Mouse (Mus musculus): ENCODE results near the gene Ssr3. TPM values are rescaled to one million over a fixed set of nuclear protein-coding genes. Genes with fewer than 3 reads are reported as not detected.
A peak's percentile ranks its signal among the peaks of the same experiment; 100 is the strongest.

Ssr3 gene
- 129 and 131 TPM in 2 replicates for total RNA-seq (2012; rRNA removed)
- polyA plus RNA-seq (2012; ENCODE audit: insufficient read depth in 1 of 2, insufficient read length in 2 of 2, low read depth in 1 of 2, low replicate concordance in 2 of 2, missing spikeins in 1 of 2): 100 to 1,000 TPM; 105 to 125 TPM

DNA sequence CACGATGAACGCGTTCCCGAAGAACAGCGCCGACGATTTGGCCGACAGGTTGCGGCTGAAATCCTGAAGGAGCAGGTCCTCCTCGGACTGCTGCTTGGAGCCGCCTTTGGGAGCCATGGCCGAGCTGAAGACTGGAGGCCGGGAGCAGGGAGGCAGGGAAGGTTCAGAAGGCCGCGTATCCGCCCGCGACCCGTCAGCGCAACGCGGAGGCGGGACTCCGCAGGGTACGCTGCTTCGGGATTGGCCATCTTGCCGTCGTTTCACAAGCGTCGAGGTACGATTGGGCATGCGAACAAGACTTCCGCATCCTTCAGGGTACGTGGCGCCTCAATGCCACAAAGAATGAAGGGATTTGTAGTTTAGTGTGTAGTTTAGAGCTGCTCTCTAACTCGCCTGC, at the start of gene Ssr3:
TSS of gene Ssr3 (minus strand) at position 203 of the 397 bp plus-strand sequence.
- no peaks in the 10 kb centered on the region for H3K27me3 ChIP-seq (ENCODE audit: control insufficient read depth in 1 of 2, insufficient read depth in 2 of 2, low read length in 2 of 2)
- peak within 1 kb of the TSS; percentile 37 for H3K27ac ChIP-seq (ENCODE audit: control insufficient read depth, low read depth, low read length)
- TF ChIP-seq MYC (IDR thresholded peaks at IDR 0.05; ENCODE audit: low read depth, low read length) (0 out of 2 replicates have a peak, but pooled peaks have one; percentile 44), ETS1 (IDR thresholded peaks at IDR 0.05; ENCODE audit: low read depth, low read length) (no peak), GATA1 (IDR thresholded peaks at IDR 0.05; ENCODE audit: low read depth, low read length) (no peak), UBTF (IDR thresholded peaks at IDR 0.05; ENCODE audit: borderline replicate concordance, insufficient read depth, low read depth, low read length) (no peak), POLR2A (IDR thresholded peaks at IDR 0.05; ENCODE audit: control insufficient read depth in 1 of 2, insufficient read depth in 1 of 2, low read depth in 1 of 2, low read length in 2 of 2, poor library complexity in 1 of 2) (peak; percentile 68 to 84), SMC3 (IDR thresholded peaks at IDR 0.05; ENCODE audit: low read depth, low read length) (no peak), RCOR1 (IDR thresholded peaks at IDR 0.05; ENCODE audit: low read depth, low read length) (no peak), HCFC1 (IDR thresholded peaks at IDR 0.05; ENCODE audit: low read depth, low read length) (peak; percentile 98), TBP (IDR thresholded peaks at IDR 0.05; ENCODE audit: low read depth, low read length) (peak; percentile 80), BHLHE40 (IDR thresholded peaks at IDR 0.05; ENCODE audit: borderline replicate concordance, low read depth, low read length) (no peak), TAL1 (IDR thresholded peaks at IDR 0.05; ENCODE audit: low read length) (no peak), CHD2 (IDR thresholded peaks at IDR 0.05; ENCODE audit: low read length) (peak; percentile 74), NRF1 (IDR thresholded peaks at IDR 0.05; ENCODE audit: insufficient read depth, low read depth, low read length, poor library complexity, severe bottlenecking) (peak; percentile 40; the same call in 1 of the 2 replicates), POLR2AphosphoS2 (IDR thresholded peaks at IDR 0.05; ENCODE audit: low read length) (peak; percentile 71; the same call in 1 of the 2 replicates), JUND (IDR thresholded peaks at IDR 0.05; ENCODE audit: low read depth, low read length) (no peak), MAFK (IDR thresholded peaks at IDR 0.05; ENCODE audit: borderline replicate concordance, low read depth, low read length) (no peak), MAX (IDR thresholded peaks at IDR 0.05; ENCODE audit: low read length) (no peak), ELF1 (IDR thresholded peaks at IDR 0.05; ENCODE audit: low read depth, low read length) (peak; percentile 98), USF2 (IDR thresholded peaks at IDR 0.05; ENCODE audit: borderline replicate concordance in 1 of 2, insufficient read depth in 1 of 2, low read depth in 1 of 2, low read length in 2 of 2) (no peak), CTCF (IDR thresholded peaks at IDR 0.05 in 2 of 3, conservative IDR thresholded peaks at IDR 0.05 in 1 of 3; ENCODE audit: control insufficient read depth in 1 of 3, insufficient read depth in 1 of 3, low read depth in 2 of 3, low read length in 3 of 3, poor library complexity in 1 of 3, severe bottlenecking in 1 of 3) (no peak), MAZ (IDR thresholded peaks at IDR 0.05; ENCODE audit: low read depth, low read length) (no peak), ZKSCAN1 (IDR thresholded peaks at IDR 0.05; ENCODE audit: low read depth, low read length) (no peak), KAT2A (conservative IDR thresholded peaks at IDR 0.05; ENCODE audit: low read depth, low read length) (peak; percentile 92), SIN3A (IDR thresholded peaks at IDR 0.05; ENCODE audit: low read length) (peak; percentile 71; the same call in 1 of the 2 replicates), MYB (IDR thresholded peaks at IDR 0.05; ENCODE audit: low read depth, low read length) (no peak), TCF12 (IDR thresholded peaks at IDR 0.05; ENCODE audit: low read depth, low read length) (peak; percentile 65; the same call in 1 of the 2 replicates), EP300 (IDR thresholded peaks at IDR 0.05; ENCODE audit: low read depth in 1 of 2, low read length in 2 of 2) (no peak), ZC3H11A (IDR thresholded peaks at IDR 0.05; ENCODE audit: low read depth, low read length) (no peak), RAD21 (IDR thresholded peaks at IDR 0.05; ENCODE audit: low read depth, low read length) (no peak), ZNF384 (IDR thresholded peaks at IDR 0.05; ENCODE audit: low read depth, low read length) (no peak), MXI1 (IDR thresholded peaks at IDR 0.05; ENCODE audit: low read depth, low read length) (peak; percentile 74), USF1 (IDR thresholded peaks at IDR 0.05; ENCODE audit: low read depth, low read length) (no peak), GABPA (IDR thresholded peaks at IDR 0.05; ENCODE audit: low read depth, low read length) (no peak), CHD1 (IDR thresholded peaks at IDR 0.05; ENCODE audit: low read depth, low read length) (no peak), MEF2A (IDR thresholded peaks at IDR 0.05; ENCODE audit: extremely low read depth, insufficient replicate concordance, low read depth, low read length, poor library complexity, severe bottlenecking) (no peak), E2F4 (IDR thresholded peaks at IDR 0.05; ENCODE audit: borderline replicate concordance, low read depth, low read length) (no peak), NELFE (IDR thresholded peaks at IDR 0.05; ENCODE audit: low read depth, low read length) (peak; percentile 92), ZMIZ1 (IDR thresholded peaks at IDR 0.05; ENCODE audit: low read depth, low read length) (no peak)

More for the DNA sequence above, at the start of gene Ssr3:
- Histone ChIP-seq H3K79me2 (ENCODE audit: control insufficient read depth, insufficient read depth, low read length, poor library complexity) (peaks cover 30% of the 10 kb centered on the region), H3K4me1 (ENCODE audit: control insufficient read depth in 1 of 2, insufficient read depth in 2 of 2, low read length in 2 of 2) (peaks cover 10 to 13% of the 10 kb centered on the region in 2 experiments), H3K36me3 (ENCODE audit: control insufficient read depth in 1 of 2, insufficient read depth in 2 of 2, low read length in 2 of 2) (peaks cover 25 to 33% of the 10 kb centered on the region in 2 experiments), H3K9me3 (replicated peaks; ENCODE audit: insufficient read depth, low read length) (no peaks in the 10 kb centered on the region), H3K4me3 (ENCODE audit: control insufficient read depth in 1 of 2, insufficient read depth in 1 of 2, low read depth in 2 of 2, low read length in 2 of 2) (peak within 1 kb of the TSS; percentile 97 to 100), H3K9ac (ENCODE audit: control insufficient read depth, low read depth, low read length, poor library complexity, severe bottlenecking) (peak within 1 kb of the TSS; percentile 95)
- peak; percentile 98 for DNase-seq (ENCODE audit: low read depth, low spot score)
